Mouse (Mus musculus): ENCODE data around the gene 2510009E07Rik.

2510009E07Rik gene

GRCm38 (mm10) chr16:21634460-21634859 lies 60.0 kb downstream of the 2510009E07Rik start:
- no peak for DNase-seq (ENCODE audit: low read depth)

GRCm38 (mm10) chr16:21631815-21632222 lies 62.6 kb downstream of the 2510009E07Rik start:
- DNase-seq (ENCODE audit: low read depth), result no peak

- no peak for DNase-seq (ENCODE audit: low read depth)
These were observed 63.9 kb downstream of the 2510009E07Rik start for GRCm38 (mm10) chr16:21630614-21631013.

- no peak for DNase-seq (ENCODE audit: low read depth)
These were observed 66.3 kb downstream of the 2510009E07Rik start for GRCm38 (mm10) chr16:21628061-21628591.

GRCm38 (mm10) chr16:21627248-21627647 lies 67.2 kb downstream of the 2510009E07Rik start:
- no peak for DNase-seq (ENCODE audit: low read depth)

GRCm38 (mm10) chr16:21625784-21626634 lies 68.5 kb downstream of the 2510009E07Rik start:
- no peak for DNase-seq (ENCODE audit: low read depth)

GRCm38 (mm10) chr16:21620630-21621029 lies 73.8 kb downstream of the 2510009E07Rik start:
- DNase-seq (ENCODE audit: low read depth), result no peak

GRCm38 (mm10) chr16:21615802-21616201 lies 78.7 kb downstream of the 2510009E07Rik start:
- peak; percentile 47 for DNase-seq (ENCODE audit: low read depth)

GRCm38 (mm10) chr16:21610473-21610872 lies 84.0 kb downstream of the 2510009E07Rik start:
- no peak for DNase-seq (ENCODE audit: low read depth)

GRCm38 (mm10) chr16:21608176-21608865 lies 86.1 kb downstream of the 2510009E07Rik start:
- no peak for DNase-seq (ENCODE audit: low read depth)

- no peak for DNase-seq (ENCODE audit: low read depth)
These were observed 86.8 kb downstream of the 2510009E07Rik start for GRCm38 (mm10) chr16:21607651-21608040.

- no peak for DNase-seq (ENCODE audit: low read depth)
These were observed 87.3 kb downstream of the 2510009E07Rik start for GRCm38 (mm10) chr16:21607021-21607650.

GRCm38 (mm10) chr16:21606249-21607020 lies 88.0 kb downstream of the 2510009E07Rik start:
- DNase-seq (ENCODE audit: low read depth), result no peak

- no peak for DNase-seq (ENCODE audit: low read depth)
These were observed 90.1 kb downstream of the 2510009E07Rik start for GRCm38 (mm10) chr16:21604354-21604753.
